Mouse (Mus musculus): ENCODE results near the gene Grin3b.
A peak's percentile ranks its signal among the peaks of the same experiment; 100 is the strongest.
"Not testable (repeated sequence)": the region's sequence is repeated elsewhere in the genome, so short reads cannot be mapped to it uniquely, and the experiment has no call there.

The Grin3b gene

GRCm38 (mm10) chr10:79936284-79936910 lies 34.1 kb upstream of the Grin3b start:
- no peak for DNase-seq (ENCODE audit: low spot score in 2 of 2)

- peak; percentile 84 to 86 for DNase-seq (ENCODE audit: low spot score in 2 of 2)
Observed at GRCm38 (mm10) chr10:79936911-79937441, 33.5 kb upstream of the Grin3b start.

- no peak for DNase-seq (ENCODE audit: low spot score in 2 of 2)
Observed at GRCm38 (mm10) chr10:79937775-79938526, 32.6 kb upstream of the Grin3b start.

GRCm38 (mm10) chr10:79940749-79941148 lies 29.8 kb upstream of the Grin3b start:
- DNase-seq (ENCODE audit: low spot score in 2 of 2): no peak

- DNase-seq (ENCODE audit: low spot score in 2 of 2): no peak
Observed at GRCm38 (mm10) chr10:79942988-79943387, 27.5 kb upstream of the Grin3b start.

GRCm38 (mm10) chr10:79943471-79943901 lies 27.0 kb upstream of the Grin3b start:
- no peak for DNase-seq (ENCODE audit: low spot score in 2 of 2)

- peak in 1 of 2 experiments; percentile 60 for DNase-seq (ENCODE audit: low spot score in 2 of 2)
Observed at GRCm38 (mm10) chr10:79945507-79946234, 24.8 kb upstream of the Grin3b start.

GRCm38 (mm10) chr10:79946752-79947322 lies 23.7 kb upstream of the Grin3b start:
- no peak for DNase-seq (ENCODE audit: low spot score in 2 of 2)

- no peak for DNase-seq (ENCODE audit: low spot score in 2 of 2)
Observed at GRCm38 (mm10) chr10:79947502-79947901, 23.0 kb upstream of the Grin3b start.

- DNase-seq (ENCODE audit: low spot score in 2 of 2): no peak
Observed at GRCm38 (mm10) chr10:79949873-79950272, 20.6 kb upstream of the Grin3b start.

GRCm38 (mm10) chr10:79950661-79951060 lies 19.9 kb upstream of the Grin3b start:
- DNase-seq (ENCODE audit: low spot score in 2 of 2): no peak

GRCm38 (mm10) chr10:79953946-79954345 lies 16.6 kb upstream of the Grin3b start:
- no peak for DNase-seq (ENCODE audit: low spot score in 2 of 2)

GRCm38 (mm10) chr10:79955691-79956090 lies 14.8 kb upstream of the Grin3b start:
- DNase-seq (ENCODE audit: low spot score in 2 of 2): no peak

- DNase-seq (ENCODE audit: low spot score in 2 of 2): no peak
Observed at GRCm38 (mm10) chr10:79956643-79957154, 13.8 kb upstream of the Grin3b start.

GRCm38 (mm10) chr10:79958140-79958816 lies 12.2 kb upstream of the Grin3b start:
- DNase-seq (ENCODE audit: low spot score in 2 of 2): peak; percentile 75 to 81

- not testable (repeated sequence) for DNase-seq (ENCODE audit: low spot score in 2 of 2)
Observed at GRCm38 (mm10) chr10:79959412-79959811, 11.1 kb upstream of the Grin3b start.

- peak; percentile 97 to 99 for DNase-seq (ENCODE audit: low spot score in 2 of 2)
Observed at GRCm38 (mm10) chr10:79959847-79960601, 10.5 kb upstream of the Grin3b start, which contains the start of gene Wdr18. Wdr18 (plus strand) TSS chr10:79960152.

- DNase-seq (ENCODE audit: low spot score in 2 of 2): no peak
Observed at GRCm38 (mm10) chr10:79960671-79961294, 9.7 kb upstream of the Grin3b start.

GRCm38 (mm10) chr10:79964727-79965126 lies 5.8 kb upstream of the Grin3b start:
- no peak for DNase-seq (ENCODE audit: low spot score in 2 of 2)

GRCm38 (mm10) chr10:79965325-79965724 lies 5.2 kb upstream of the Grin3b start:
- DNase-seq (ENCODE audit: low spot score in 2 of 2): no peak

All from urinary bladder, adult 18-20 months (tissue).